Mouse (Mus musculus) ovary, postnatal 36 days (tissue): Measurements from ENCODE around the gene Gm9958.

Experiments used
- DNase-seq: peaks from one replicate; pipeline ENCODE4 v3.0.0; 2022; ENCODE audit warnings: low spot score, mixed read lengths

Gm9958 gene

DNA sequence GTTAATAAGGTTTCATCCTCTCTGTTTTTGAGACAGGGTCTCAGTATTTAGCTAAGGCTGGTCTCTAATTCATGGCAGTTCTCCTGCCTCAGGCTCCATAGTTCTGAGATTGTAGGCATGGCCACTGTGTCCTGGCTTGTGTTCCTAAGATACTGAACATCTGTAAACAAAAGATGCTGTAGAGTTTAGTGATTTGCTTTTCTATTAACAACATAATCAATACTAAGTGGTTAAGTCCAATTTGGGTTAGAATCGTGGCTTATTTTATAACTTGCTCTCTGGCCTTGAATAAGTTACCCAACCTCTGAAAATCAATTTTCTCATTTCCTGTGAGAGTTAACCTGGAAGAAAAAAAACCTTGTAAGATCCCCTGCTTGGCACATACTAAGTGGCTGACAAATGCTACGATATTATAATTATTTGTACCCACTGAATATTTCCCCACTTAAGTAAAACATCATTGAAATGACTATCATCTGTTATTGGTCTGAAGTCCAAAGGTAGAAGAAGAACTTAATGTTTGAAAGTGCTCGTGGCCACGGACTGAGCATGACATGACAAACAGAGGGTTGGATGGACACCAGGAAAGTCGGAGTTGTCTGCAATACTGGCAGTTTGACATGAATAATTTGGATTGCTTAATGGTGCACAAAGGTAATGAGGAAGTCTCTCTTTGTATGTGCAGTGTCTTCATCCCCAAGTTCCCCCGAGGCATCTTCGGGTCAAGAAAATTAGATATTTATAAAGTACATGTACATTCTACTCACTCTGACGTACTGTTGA is 47.3 kb downstream of the Gm9958 start:
- DNase-seq = no peak

DNA sequence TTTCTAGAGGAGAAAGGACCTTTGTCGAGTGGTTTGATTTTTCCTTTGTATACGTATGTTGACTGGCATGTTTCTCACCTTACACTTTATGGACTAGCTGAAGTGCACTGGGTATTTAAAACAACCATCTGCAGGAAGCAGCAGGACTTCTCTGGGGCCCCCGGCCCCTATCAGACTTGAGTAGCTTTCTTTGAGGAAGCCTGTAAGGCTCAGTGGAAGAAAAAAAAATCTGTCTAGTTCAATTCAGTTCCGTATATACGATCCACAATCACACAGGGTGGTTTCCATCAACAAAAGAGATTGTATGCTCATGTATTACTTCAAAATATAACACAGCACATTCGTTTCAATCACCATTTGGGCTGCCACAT is 47.9 kb downstream of the Gm9958 start:
- no peak for DNase-seq
